Mouse (Mus musculus) olfactory bulb, adult 2 months (tissue): ENCODE data around the gene Aox2.

Experiments used
- CTCF ChIP-seq: fragments of 200-500 bp; IDR thresholded peaks from 2 replicates; pipeline ENCODE4 v1.5.1; 2012; ENCODE audit warnings: low read depth, mild to moderate bottlenecking, low read length, moderate library complexity; ENCODE audit not compliant: insufficient read depth
- POLR2A ChIP-seq: fragments of 200-500 bp; IDR thresholded peaks from 2 replicates; pipeline ENCODE4 v1.6.1; 2012; ENCODE audit warnings: mild to moderate bottlenecking, low read depth, low read length, moderate library complexity; ENCODE audit not compliant: insufficient read depth

DNA sequence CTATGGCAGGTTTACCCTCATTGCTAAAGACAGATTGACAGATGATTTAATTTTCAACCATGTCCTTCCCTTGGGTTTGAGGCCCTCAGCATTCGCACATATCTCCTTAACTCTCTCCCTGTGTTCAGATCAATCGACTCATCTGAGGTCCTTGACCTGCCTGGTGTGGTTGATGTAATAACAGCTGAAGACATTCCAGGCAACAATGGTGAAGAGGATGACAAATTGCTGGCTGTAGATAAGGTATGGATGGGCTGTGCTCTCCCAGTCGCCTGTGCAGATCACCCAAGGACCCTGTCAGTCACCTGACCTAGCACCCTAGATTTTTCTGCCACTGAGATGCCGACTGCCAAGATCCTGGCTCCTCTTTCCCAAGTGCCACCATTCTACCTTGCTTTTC lies 31.7 kb downstream of the Aox2 start:
- TF ChIP-seq POLR2A (no peak), CTCF (no peak)
